Mouse (Mus musculus): ENCODE data around the gene Purb.

Gene Purb

DNA sequence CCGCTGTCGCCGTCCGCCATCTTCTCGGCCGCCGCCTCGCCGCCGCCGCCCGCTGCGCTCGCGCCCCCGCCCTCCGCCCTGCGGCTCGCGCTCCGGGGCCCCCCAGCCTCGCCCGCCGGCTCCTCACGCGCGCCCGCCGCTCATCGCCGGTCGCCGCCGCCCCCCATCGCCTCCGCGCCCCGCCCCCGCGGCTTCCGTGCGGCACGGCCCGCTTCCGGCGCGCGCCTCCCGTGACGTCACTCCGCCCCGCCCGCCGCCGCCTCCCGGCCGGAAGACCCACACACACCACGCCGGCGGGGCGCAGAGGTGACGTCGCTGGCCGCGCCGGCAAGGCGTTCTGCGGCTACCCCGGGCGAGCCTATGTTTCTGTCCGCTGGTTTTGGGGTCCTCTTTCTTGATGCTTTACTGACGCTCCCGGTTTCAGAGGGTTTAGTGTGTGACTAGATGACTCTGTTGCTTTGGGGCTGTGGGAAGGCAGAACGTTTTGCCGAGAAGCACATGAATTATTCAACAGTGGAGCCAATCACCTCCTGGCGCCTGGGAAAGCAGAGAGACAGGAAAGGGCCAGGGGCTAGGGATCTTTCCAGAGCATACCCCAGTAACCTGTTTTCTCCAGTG is at the start of gene Purb:
Gene Purb (minus strand): TSS at position 51 of the 618 bp plus-strand sequence.
- peak; percentile 69 for DNase-seq (ENCODE audit: low read depth, low spot score)

DNA sequence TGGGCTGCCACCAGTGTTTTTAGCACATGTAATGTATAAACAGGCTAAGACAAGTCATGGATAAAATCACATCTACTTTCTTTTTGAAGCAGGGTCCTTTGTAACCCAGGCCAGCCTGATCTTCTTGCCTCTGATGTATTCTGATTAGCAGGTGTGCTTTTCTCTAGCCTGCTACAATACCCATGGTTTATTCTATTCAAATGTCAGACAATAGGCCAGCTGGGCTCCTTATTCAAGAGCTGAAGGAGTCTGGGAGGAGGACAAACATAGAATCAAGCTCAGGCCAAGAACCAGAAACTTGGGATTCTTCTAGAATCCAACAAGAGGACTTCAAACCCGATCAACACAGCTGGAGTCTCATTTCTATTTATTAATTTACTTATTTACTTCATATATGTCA is 49.5 kb upstream of the Purb start:
- DNase-seq (ENCODE audit: low read depth, low spot score): no peak

DNA sequence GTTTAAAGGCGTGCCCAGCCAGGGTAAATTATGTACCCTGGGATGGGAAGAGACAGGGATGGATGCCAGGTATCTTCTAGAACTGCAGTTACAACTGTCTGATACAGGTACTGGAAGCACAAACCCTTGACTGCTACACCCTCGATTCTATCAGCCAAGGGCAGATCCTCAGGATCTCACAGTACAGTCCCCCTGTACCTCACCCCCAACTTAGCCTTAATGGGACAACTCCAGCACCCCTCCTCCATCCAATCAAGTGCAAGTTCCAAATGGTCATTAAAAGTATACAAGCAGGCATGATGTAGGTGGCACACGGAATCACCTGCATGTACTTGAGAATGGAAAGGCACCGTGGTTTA is 49.1 kb upstream of the Purb start:
- no peak for DNase-seq (ENCODE audit: low read depth, low spot score)

DNA sequence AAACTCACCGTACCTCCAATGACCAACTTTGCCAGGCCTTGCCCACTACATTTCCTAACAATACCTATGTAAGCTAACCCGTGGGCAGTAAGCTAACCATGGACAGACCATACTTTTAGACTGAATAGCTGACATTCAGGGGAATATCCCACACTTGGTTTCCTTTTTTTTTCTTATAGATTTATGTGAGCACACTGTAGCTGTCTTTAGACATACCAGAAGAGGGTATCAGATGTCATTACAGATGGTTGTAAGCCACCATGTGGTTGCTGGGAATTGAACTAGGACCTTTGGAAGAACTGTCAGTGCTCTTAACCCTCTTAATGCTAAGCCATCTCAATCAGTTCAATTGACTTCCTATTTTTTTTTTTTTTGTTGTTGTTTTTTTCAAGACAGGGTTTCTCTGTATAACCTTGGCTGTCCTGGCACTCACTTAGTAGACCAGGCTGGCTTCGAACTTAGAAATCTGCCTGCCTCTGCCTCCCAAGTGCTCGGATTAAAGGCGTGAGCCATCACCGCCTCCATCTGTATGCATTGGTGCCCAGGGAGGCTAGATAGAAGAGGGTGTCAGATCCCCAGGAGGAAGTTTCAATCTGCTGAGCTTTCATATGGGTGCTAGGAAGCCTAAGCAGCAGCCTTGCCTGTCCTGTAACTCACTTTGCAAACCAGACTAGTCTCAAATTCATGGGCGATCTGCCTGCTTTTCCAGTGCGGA is 48.6 kb upstream of the Purb start:
- no peak for DNase-seq (ENCODE audit: low read depth, low spot score)

DNA sequence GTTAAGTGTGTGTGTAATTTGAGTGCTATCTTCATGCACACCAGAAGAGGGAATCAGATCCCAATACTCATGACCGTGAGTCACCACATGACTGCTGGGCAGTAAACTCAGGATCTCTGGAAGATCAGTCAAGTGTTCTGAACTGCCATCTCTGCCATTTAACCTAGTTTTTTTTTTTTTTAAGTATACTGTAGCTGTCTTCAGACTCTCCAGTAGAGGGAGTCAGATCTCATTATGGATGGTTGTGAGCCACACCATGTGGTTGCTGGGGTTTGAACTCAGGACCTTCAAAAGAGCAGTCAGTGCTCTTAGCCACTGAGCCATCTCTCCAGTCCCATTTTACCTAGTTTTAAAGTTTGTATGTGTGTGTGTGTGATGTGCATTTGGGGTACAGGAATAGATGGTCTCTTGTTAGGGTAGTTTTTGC is 48.0 kb upstream of the Purb start:
- DNase-seq (ENCODE audit: low read depth, low spot score): no peak

DNA sequence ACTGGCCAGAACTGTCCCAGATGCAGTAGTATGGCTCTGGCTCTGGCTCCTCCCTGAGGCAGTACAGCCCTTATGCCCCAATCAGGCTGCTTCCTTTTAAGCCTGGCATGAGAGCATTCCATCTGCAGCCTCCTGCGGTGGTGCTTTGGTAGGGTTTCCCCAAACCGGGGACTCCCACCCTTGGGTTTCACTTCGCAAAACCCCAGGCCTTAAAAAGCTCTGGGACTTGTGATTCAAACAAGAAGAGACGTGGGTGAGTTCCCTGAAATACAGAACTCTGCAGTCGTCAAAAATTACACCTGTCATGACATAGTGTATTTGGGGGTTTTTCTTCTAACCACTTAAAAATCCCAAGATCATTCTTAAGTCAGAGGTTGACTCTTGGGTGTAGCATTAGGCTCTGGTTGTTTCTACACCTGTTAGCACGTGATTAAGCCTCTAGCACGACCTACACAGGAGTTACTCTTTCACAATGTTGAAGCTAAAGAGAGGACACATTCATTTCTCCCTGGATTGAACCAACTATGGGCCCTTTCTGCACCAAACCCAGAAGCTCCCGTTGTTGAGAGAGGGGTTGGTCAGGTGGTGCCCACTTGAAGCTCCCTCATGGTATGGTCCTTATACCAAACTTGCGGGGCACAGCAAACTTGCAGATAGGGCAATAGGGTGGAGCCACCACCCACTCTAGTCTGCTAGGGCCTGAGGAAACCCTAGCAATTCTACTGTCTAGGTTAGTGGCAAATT is 47.2 kb upstream of the Purb start:
- DNase-seq (ENCODE audit: low read depth, low spot score): no peak

DNA sequence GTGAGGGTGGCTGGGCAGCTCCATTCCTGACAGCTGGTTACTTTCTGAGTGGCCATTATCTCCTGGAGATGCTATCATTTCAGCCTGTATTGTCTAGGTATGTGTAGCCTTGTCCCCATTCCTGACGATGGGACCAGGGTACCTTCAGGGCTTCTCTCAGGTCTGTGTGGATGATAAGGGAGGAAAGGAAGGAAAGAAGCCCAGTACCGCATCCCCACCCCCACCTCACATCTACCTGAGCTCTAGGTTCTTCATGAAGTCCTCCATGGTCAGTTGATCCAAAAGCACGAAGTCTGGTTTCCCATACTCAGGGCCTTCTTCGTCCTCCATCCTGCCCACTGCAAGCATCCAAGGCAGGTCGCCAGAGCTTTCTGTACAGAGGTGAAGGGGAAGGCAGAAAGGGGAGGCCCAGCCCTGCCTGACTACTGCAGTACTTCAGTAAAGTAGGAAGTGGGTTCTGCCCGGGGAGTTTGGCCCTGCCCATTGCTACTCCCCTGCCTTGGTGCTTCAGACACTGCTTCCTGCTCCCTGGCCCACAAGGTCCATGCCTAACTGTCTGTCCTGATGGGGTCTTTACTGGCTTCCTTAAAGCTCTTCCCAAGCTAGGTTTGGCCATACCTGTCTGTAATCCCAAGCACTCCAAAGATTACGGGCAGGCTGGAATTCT is 44.9 kb upstream of the Purb start, which contains the start of gene Myo1g:
Gene Myo1g (minus strand): TSS at position 459 of the 667 bp plus-strand sequence.
- DNase-seq (ENCODE audit: low read depth, low spot score): no peak

DNA sequence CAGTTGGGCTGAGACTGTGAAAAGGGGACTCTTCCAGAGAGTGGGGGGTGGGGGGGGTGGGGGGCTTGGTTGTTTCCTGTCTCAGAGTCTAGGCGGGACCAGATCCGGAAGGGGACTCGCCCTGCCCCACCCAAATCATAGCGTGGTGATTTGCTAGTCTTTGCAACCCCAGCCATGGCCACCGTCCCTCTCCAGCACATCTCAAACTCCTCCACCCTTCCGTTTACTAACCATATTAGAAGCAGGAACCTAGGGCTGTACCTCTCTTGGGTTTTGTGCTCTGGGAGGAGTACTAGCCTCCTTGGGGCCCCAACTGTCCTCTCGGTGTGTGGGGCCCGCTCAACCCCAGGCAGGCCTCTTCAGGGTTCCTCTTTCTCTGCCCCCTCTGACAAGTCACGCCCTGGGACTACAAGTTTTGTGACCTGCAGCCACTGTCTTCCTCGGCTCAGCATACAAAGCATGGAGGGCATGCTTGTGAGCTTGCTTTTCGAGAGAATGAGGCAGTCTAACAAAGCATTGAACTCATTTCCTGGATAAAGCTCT is 43.8 kb upstream of the Purb start:
- no peak for DNase-seq (ENCODE audit: low read depth, low spot score)

DNA sequence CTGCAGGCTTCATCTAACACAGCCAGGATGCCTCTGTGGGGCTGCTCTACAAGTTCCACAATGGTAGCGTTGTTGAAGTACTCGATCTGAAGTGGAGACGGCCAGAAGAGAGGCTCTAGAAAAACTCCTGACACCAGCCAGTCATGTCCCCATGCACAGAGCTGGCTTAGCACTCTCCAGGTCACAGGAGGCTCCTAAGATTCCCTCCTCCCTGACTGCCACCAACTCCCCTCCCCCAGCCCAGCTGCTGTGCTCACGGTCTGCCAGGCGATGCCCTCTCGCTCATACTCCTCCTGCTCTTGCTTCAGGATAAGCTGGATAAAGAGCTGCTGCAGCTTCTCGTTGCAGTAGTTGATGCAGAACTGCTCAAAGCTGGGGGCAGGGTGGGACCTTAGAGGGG is 39.1 kb upstream of the Purb start:
- no peak for DNase-seq (ENCODE audit: low read depth, low spot score)

DNA sequence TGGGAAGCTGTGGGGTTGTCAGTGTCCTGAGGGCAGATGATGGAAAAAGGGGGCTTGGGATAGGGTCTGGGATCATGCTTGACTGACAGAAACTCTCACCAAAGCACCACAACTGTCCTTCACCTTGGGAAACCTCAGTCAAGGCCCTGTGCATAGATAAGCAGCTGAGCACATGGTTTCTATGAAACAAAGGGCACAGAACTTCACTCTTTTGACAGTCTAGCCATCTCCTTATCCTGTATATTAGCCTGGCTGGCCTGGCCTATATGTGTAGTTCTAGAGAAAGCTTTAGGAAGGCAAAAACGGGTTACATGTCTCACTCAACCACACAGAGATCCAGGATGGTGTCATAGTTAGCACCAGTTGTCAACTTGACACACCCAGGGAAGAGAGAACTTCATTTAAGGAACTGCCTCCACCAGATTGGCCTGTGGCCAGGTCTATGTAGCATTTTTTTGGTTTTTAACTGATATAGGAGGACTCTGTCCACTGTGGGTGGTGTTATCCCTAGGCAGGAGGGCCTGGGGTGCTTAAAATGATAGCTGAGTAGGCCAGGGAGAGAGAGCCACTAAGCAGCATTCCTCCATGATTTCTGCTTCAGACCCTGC is 32.7 kb upstream of the Purb start:
- no peak for DNase-seq (ENCODE audit: low read depth, low spot score)

DNA sequence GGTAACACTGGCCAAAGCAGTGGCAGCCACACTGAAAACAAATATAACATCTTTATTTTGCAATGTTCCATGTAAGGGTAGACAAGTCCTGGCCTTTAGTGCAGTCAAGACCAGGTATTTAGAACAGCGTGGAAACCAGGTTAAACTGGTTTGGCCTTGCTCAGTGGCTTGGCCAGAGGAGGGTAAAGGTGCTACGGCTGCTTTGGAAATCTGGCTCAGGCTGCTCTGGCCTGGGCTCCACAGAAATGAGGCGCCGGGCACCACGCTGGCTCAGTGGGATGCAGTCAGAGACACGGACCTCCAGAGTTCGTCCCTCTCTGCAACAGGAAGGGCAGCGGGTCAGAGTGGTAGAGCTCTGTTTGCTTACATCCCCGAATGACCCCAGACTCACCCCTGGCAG is 30.8 kb upstream of the Purb start:
- no peak for DNase-seq (ENCODE audit: low read depth, low spot score)

DNA sequence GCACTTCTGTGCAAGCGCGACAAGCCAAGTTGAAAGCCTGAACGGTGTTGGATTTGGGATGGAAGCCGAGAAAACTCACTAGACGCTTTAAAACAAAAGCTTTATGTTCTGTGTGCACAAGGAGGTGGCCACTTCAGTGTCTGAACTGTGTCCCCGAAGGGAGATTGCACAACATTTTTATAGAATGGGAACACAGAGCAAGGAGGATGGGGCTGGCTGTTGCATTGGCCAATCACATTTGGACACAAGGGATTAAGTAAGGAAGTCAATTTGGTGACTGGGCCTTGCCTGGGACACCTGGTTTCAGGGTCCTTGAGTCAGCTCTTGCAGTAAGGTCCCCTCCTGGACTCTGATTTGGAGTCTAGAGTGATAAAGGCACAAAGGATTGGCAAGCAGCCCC is 29.0 kb upstream of the Purb start:
- DNase-seq (ENCODE audit: low read depth, low spot score): no peak

DNA sequence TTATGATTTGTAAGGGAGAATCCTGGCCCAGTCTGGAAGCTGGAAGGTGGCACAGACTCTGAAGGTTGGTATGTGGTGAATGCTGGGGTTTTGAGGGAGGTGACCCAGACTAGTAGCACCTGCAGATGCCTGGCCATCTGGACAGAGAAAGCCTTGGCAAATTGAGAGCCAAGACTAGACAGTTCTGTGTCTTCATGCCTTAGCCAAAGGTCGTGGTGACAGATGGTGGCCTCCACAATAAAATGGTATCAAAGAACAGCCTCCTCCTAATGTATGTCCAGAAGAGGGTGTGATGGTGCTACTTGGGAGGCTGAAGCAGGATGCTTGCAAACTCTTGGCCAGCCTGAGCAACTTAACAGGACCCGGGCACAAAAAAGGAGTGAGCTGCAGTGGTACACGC is 28.5 kb upstream of the Purb start:
- no peak for DNase-seq (ENCODE audit: low read depth, low spot score)

DNA sequence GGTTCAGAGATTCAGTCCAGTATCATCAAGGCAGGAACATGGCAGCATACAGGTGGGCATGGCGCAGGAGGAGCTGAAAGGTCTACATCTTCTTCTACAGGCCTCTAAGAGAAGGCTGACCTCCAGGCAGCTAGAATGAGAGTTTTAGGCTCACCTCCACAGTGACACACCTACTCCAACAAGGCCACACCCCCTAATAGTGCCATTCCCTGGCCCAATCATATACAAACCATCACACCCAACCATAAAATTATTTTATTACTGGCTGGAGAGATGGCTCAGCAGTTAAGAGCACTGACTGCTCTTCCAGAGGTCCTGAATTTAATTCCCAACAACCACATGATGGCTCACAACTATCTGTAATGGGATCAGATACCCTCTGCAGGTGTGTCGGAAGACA is 26.8 kb upstream of the Purb start:
- no peak for DNase-seq (ENCODE audit: low read depth, low spot score)

DNA sequence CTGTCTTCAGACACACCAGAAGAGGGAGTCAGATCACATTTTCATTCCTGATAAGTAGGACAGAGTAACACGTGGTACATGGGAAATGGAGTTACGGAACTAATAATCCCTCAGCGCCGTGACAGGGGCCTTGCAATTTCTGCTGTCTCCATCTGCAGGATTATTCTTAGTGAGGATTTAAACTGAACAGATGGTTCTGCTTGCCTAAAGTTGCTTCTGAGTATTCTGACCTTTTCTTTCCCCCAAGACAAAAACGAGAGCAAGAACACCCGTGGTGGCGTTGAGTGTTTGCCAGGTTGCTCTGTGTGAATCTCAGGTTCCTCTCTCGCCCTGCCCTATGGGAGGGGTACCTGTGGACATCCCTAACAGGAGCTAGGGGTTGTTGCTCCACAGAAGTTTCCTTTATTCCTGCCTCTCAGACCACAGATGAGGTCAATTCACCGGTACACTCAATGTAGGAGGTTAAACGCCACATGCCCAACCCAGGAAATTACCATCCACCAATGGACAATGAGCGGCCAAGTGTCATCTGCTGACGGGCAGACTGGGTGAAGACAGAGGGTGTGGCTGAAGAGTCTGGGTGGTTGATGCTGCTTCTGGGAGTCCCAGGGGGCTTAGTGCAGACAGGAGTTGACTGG is 21.7 kb upstream of the Purb start:
- peak; percentile 67 for DNase-seq (ENCODE audit: low read depth, low spot score)

DNA sequence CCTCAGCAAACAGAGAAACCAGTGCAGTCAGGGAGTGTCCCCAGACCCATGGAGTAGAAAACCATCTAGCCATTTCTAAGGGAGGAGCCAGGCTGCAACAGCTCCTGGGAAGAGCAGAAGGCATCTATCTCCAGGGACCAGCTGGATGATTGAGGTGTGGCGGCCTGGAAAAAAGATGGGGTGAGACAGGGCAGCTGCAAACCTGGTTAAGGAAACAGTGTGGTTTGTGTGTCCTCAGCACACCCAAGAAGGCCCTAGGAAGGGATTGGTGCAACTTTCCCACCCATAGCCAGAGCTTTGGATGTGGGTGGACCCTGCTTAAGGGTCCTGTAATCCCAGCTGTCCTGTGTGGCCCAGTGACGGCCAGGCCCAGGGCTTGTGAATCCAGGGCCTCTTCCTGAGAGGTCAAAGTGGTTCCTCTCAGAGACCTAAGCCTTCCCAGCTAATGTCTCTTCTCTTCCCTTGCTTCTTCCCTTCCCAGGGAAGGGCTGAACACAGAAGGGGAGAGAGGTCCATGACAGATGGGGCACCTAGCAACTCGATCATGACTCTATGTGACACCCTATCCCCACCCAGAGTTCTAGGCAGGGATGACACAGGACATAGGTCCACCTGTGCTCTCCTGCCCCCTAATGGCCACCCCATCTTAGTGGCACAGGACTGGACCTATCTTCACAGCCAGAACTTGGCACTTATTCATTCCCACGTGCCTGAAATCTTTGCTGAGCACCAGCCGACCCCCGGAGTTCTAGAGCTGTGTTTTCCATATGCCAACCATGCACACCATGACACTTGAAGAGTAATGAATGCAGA is 14.2 kb upstream of the Purb start:
- DNase-seq (ENCODE audit: low read depth, low spot score): no peak

DNA sequence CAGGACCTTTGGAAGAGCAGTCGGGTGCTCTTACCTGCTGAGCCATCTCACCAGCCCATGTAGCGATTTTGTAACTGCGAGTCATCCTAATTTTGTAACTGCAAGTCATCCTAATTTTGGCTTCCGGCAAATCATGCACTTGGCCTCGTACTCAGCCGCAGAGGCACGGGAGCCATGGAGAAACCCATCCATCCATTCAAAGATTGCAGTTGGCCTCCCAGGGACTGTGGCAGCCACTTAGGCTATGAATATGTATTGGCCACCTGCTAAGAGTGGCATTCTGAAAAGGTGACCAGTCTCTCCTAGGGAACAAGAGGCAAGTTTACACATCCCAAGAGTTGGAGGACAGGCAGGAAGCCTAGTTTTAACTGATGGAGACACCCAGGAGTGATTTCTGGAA is 13.5 kb upstream of the Purb start:
- DNase-seq (ENCODE audit: low read depth, low spot score): no peak

DNA sequence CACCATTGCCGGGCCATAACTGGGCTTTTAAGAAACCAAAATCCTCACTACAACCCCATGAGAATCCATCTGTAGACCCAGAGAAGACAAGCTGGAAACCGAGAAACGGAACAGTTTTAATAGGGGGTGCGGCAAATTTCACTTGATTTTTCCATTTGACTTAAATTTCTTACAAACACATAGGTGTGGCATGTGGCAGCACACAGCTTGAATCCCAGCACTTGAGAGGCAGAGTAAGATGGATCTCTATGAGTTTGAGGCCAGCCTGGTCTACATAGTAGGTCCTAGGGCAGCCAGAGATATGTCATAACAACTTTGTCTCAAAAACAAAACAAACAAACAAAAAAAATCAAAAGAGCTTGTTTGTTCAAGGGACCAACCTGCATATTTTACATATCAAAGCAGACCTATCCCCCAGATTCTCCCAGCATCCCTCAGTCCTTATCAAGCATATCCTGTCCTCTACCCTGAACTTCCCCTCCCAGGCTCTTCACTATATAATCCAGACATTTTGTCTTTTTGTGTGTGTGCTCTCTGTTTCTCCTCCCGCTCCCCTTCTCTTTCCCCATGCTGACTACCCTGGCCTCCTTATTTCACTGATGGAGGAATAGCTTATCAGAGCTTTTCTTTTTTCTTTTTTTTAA is 12.4 kb upstream of the Purb start:
- DNase-seq (ENCODE audit: low read depth, low spot score): no peak

DNA sequence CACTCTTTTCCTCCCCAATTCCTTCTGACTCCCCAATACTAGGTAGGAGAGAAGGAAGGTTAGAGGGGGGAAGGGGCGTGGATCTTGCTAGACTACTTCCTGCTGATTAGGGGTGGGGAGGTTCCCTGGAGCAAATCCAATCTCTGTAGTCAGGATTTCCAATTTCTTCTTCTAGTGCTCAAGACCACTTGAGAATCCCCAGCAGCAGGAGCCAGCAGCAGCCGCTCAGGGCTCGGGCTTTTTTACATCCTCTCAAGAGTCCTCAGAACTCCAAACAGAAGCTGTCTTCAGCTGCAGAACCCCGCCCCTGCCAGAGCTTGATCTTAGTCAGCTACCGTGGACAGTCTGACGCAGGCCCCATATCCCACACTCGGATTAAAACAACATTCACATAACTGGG is 11.8 kb upstream of the Purb start:
- no peak for DNase-seq (ENCODE audit: low read depth, low spot score)

DNA sequence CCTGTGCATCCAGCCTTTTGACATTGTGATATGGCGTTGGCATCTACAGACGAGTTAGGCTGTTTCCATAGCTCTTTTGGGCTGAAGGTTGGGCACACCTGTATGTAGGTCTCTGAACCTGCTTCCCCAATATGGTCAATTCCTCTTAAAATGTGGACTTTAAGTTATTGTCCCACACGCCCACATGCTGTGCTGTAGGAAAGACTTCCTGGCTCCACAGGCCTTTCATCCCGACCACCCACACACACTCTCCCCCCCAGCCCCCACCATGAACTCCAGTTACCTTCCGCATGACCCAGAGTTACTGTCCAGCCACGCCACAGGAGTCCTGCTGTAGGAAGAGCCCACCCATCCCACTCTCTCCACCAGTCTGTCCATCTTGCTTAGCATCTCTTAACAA is 11.2 kb upstream of the Purb start:
- DNase-seq (ENCODE audit: low read depth, low spot score): no peak
